Mouse (Mus musculus): Measurements from ENCODE around the gene Fam160b1.

DNA sequence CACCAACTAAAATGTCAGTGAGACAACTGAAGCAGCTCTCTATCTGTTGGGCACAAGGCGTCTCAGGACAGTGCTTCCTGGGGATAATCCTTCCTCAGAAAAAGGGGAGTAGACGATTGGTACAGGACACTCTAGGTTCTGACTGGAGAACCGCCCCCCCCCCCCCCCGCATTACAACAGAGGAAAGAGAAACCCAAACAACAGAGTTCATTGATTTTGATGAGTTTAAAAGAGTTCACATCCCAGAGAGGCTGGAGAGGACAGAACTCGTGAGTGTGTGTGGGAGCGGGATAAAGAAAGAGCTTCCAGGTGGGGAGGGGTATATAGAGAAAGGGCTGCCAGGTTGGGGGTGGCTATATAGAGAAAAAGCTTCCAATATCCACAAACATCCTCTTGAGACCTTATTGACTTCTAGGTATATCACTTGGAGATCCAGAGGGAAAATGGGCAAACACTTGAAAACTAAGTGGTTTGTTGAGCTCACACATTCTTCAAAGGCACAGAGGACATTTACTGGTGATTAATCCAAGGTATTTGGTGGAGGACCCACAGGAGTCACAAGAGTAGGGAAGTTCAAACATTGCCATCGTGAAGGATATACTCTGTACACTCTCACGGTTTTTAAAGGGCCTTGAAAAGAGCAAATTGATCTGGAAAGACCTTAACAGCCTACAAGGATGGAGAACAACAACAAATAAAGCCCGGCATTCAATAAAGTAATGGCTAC, 39.7 kb upstream of the Fam160b1 start:
- TF ChIP-seq CTCF (IDR thresholded peaks at IDR 0.05; ENCODE audit: low read depth): no peak
- TF ChIP-seq EP300 (IDR thresholded peaks at IDR 0.05; ENCODE audit: low read depth): no peak
